Mouse (Mus musculus) heart, embryonic 13.5 days (tissue): Measurements from ENCODE around the gene Oxsr1. TPM values are rescaled to one million over a fixed set of nuclear protein-coding genes. Genes with fewer than 3 reads are reported as not detected.

ENCODE experiments used
- ATAC-seq: fragments of 200-750 bp; cut with Nextera tagmentation; 2 replicates; pipeline ENCODE4 v1.8.0; 2017; ENCODE audit warnings: moderate TSS enrichment; ENCODE audit not compliant: insufficient number of reproducible peaks, low FRiP score, low TSS enrichment; ENCODE audit errors: extremely low read depth
- H3K27ac ChIP-seq: fragments of 300-500 bp; sonication (generic); replicated peaks from 2 replicates; pipeline ENCODE4 v1.5.1; 2015; ENCODE audit warnings: moderate library complexity, mild to moderate bottlenecking, inconsistent platforms
- H3K27me3 ChIP-seq: fragments of 300-500 bp; sonication (generic); replicated peaks from 2 replicates; pipeline ENCODE4 v1.6.1; 2015; ENCODE audit warnings: mild to moderate bottlenecking, inconsistent platforms
- H3K36me3 ChIP-seq: fragments of 300-500 bp; sonication (generic); 2 replicates; pipeline ENCODE4 v1.6.1; 2015; ENCODE audit warnings: mild to moderate bottlenecking, inconsistent platforms
- H3K4me1 ChIP-seq: fragments of 300-500 bp; sonication (generic); 2 replicates; pipeline ENCODE4 v1.6.1; 2015; ENCODE audit warnings: inconsistent platforms
- H3K4me2 ChIP-seq: fragments of 300-500 bp; sonication (generic); 2 replicates; pipeline ENCODE4 v1.6.1; 2015; ENCODE audit warnings: inconsistent platforms, mild to moderate bottlenecking, moderate library complexity
- H3K4me3 ChIP-seq: fragments of 300-500 bp; sonication (generic); 2 replicates; pipeline ENCODE4 v1.5.1; 2015; ENCODE audit warnings: moderate library complexity, mild to moderate bottlenecking, inconsistent platforms
- H3K9ac ChIP-seq: fragments of 300-500 bp; sonication (generic); 2 replicates; pipeline ENCODE4 v1.6.1; 2015; ENCODE audit warnings: inconsistent platforms, mild to moderate bottlenecking, moderate library complexity
- H3K9me3 ChIP-seq: fragments of 300-500 bp; sonication (generic); 2 replicates; pipeline ENCODE4 v1.6.1; 2016; ENCODE audit warnings: inconsistent platforms
- WGBS: fragments of 180-500 bp; shearing (Covaris S2); methylation state at CpG from one replicate; pipeline ENCODE4 v1.1.7; 2015; ENCODE audit warnings: mixed read lengths; 5-methylcytosine and 5-hydroxymethylcytosine counted together
- polyA plus RNA-seq: library from polyadenylated mRNA; unstranded; fragments of >200 nt; fragmentation: Nextera tagmentation; extraction: Ambion mirVana; gene quantifications from 2 replicates; pipeline ENCODE4 v1.2.1, GENCODE M21; 2015

Gene Oxsr1
- polyA plus RNA-seq, 1 experiment from 2014 or later = 7.4 TPM

GRCm38 (mm10) chr9:119208998-119209397 is 113.2 kb downstream of the Oxsr1 start, which contains the start of gene Slc22a13:
Gene Slc22a13 (minus strand): TSS chr9:119209098.
- Histone ChIP-seq H3K27me3 (no peaks in the 10 kb centered on the region), H3K4me3 (no peak within 1 kb of the TSS), H3K4me1 (no peaks in the 10 kb centered on the region), H3K4me2 (no peak within 1 kb of the TSS), H3K9me3 (peaks cover 9% of the 10 kb centered on the region; the same call in 1 of the 2 replicates), H3K27ac (no peak within 1 kb of the TSS), H3K9ac (no peak within 1 kb of the TSS), H3K36me3 (no peaks in the 10 kb centered on the region)
- no peak for ATAC-seq
- 82% methylated on average over 4 of the region's 4 CpGs for WGBS

- 55% methylated on average over 4 of the region's 4 CpGs for WGBS
- no peak overlapping the region for H3K9ac ChIP-seq
- peaks cover 13% of the 10 kb centered on the region; the same call in 1 of the 2 replicates for H3K9me3 ChIP-seq
- no peak overlapping the region for H3K27ac ChIP-seq
- H3K36me3 ChIP-seq = no peaks in the 10 kb centered on the region
- no peak for ATAC-seq
- no peak overlapping the region for H3K4me3 ChIP-seq
- H3K4me1 ChIP-seq = no peaks in the 10 kb centered on the region
- no peaks in the 10 kb centered on the region for H3K27me3 ChIP-seq
- no peak overlapping the region for H3K4me2 ChIP-seq
Measured at GRCm38 (mm10) chr9:119207113-119207512, 115.1 kb downstream of the Oxsr1 start.

- H3K9ac ChIP-seq = no peak overlapping the region
- peaks cover 13% of the 10 kb centered on the region; the same call in 1 of the 2 replicates for H3K9me3 ChIP-seq
- H3K4me3 ChIP-seq = no peak overlapping the region
- no peaks in the 10 kb centered on the region for H3K27me3 ChIP-seq
- WGBS = 70% methylated on average over 2 of the region's 2 CpGs
- H3K4me2 ChIP-seq = no peak overlapping the region
- H3K27ac ChIP-seq = no peak overlapping the region
- H3K36me3 ChIP-seq = no peaks in the 10 kb centered on the region
- no peaks in the 10 kb centered on the region for H3K4me1 ChIP-seq
- ATAC-seq = no peak
Measured at GRCm38 (mm10) chr9:119206666-119207065, 115.6 kb downstream of the Oxsr1 start.

GRCm38 (mm10) chr9:119205756-119206155 is 116.5 kb downstream of the Oxsr1 start:
- no peak for ATAC-seq
- WGBS = 83% methylated on average over 5 of the region's 5 CpGs

GRCm38 (mm10) chr9:119203617-119204016 is 118.6 kb downstream of the Oxsr1 start:
- ATAC-seq = no peak
- WGBS = 90% methylated on average over 9 of the region's 9 CpGs
- Histone ChIP-seq H3K4me3 (no peak overlapping the region), H3K27me3 (no peaks in the 10 kb centered on the region), H3K9me3 (peaks cover 13% of the 10 kb centered on the region; the same call in 1 of the 2 replicates), H3K4me2 (no peak overlapping the region), H3K36me3 (no peaks in the 10 kb centered on the region), H3K27ac (no peak overlapping the region), H3K4me1 (no peaks in the 10 kb centered on the region), H3K9ac (no peak overlapping the region)

More at GRCm38 (mm10) chr9:119205756-119206155, 116.5 kb downstream of the Oxsr1 start:
- no peak overlapping the region for H3K4me3 ChIP-seq
- H3K9me3 ChIP-seq = peaks cover 13% of the 10 kb centered on the region; the same call in 1 of the 2 replicates
- no peaks in the 10 kb centered on the region for H3K4me1 ChIP-seq
- H3K27ac ChIP-seq = no peak overlapping the region
- no peak overlapping the region for H3K9ac ChIP-seq
- no peaks in the 10 kb centered on the region for H3K36me3 ChIP-seq
- no peak overlapping the region for H3K4me2 ChIP-seq
- no peaks in the 10 kb centered on the region for H3K27me3 ChIP-seq

- no peak for ATAC-seq
Measured at GRCm38 (mm10) chr9:119201653-119202052, 120.6 kb downstream of the Oxsr1 start.

GRCm38 (mm10) chr9:119199151-119199861 is 122.9 kb downstream of the Oxsr1 start:
- no peak for ATAC-seq
- 81% methylated on average over 10 of the region's 10 CpGs for WGBS
- H3K9ac ChIP-seq = no peak overlapping the region
- H3K27me3 ChIP-seq = no peaks in the 10 kb centered on the region
- no peak overlapping the region for H3K4me2 ChIP-seq
- H3K36me3 ChIP-seq = no peaks in the 10 kb centered on the region
- no peak overlapping the region for H3K4me3 ChIP-seq
- no peaks in the 10 kb centered on the region for H3K4me1 ChIP-seq
- peaks cover 7% of the 10 kb centered on the region; the same call in 1 of the 2 replicates for H3K9me3 ChIP-seq
- H3K27ac ChIP-seq = no peak overlapping the region

More at GRCm38 (mm10) chr9:119201653-119202052, 120.6 kb downstream of the Oxsr1 start:
- H3K4me1 ChIP-seq = no peaks in the 10 kb centered on the region
- no peaks in the 10 kb centered on the region for H3K27me3 ChIP-seq
- H3K4me2 ChIP-seq = no peak overlapping the region
- no peaks in the 10 kb centered on the region for H3K36me3 ChIP-seq
- WGBS = 74% methylated on average over 5 of the region's 5 CpGs
- no peak overlapping the region for H3K9ac ChIP-seq
- no peak overlapping the region for H3K27ac ChIP-seq
- H3K4me3 ChIP-seq = no peak overlapping the region
- peaks cover 13% of the 10 kb centered on the region; the same call in 1 of the 2 replicates for H3K9me3 ChIP-seq

GRCm38 (mm10) chr9:119192202-119192990 is 129.8 kb downstream of the Oxsr1 start:
- Histone ChIP-seq H3K9me3 (no peaks in the 10 kb centered on the region), H3K4me3 (no peak overlapping the region), H3K36me3 (no peaks in the 10 kb centered on the region), H3K4me1 (no peaks in the 10 kb centered on the region), H3K27me3 (0 out of 2 replicates have a peak, but pooled peaks cover 5% of the 10 kb centered on the region), H3K9ac (no peak overlapping the region), H3K27ac (no peak overlapping the region), H3K4me2 (no peak overlapping the region)
- whole genome bisulfite sequencing = 35% methylated on average over 11 of the region's 11 CpGs
- ATAC-seq = no peak

Other genes starting within 250 kb of the Oxsr1 start
- gene Plcd1, start 228.9 kb downstream of the Oxsr1 start, polyA plus RNA-seq = 15.8 and 16.5 TPM in 2 replicates
- 0.21 and 0.29 TPM in 2 replicates for gene Dlec1, start 219.9 kb downstream of the Oxsr1 start, polyA plus RNA-seq
- 0.47 TPM in 2 replicates for gene Acaa1b, start 165.3 kb downstream of the Oxsr1 start, polyA plus RNA-seq
- gene Gm47289, start 163.3 kb downstream of the Oxsr1 start, polyA plus RNA-seq = 0.05 TPM in 1 of 2 replicates, not detected in the other
- gene Slc22a13, start 113.3 kb downstream of the Oxsr1 start, polyA plus RNA-seq = not detected in 2 replicates
- gene Acaa1a, start 17.2 kb upstream of the Oxsr1 start, polyA plus RNA-seq = 79.7 and 88.5 TPM in 2 replicates
- 14.2 and 14.5 TPM in 2 replicates for gene Myd88, start 19.0 kb upstream of the Oxsr1 start, polyA plus RNA-seq
- 1.2 and 2.6 TPM in 2 replicates for gene Xylb, start 35.0 kb upstream of the Oxsr1 start, polyA plus RNA-seq
- gene Slc22a14, start 43.1 kb upstream of the Oxsr1 start, polyA plus RNA-seq = 0.10 TPM in 1 of 2 replicates, not detected in the other
- 13.2 and 17.2 TPM in 2 replicates for gene Acvr2b, start 79.7 kb upstream of the Oxsr1 start, polyA plus RNA-seq
- gene Exog, start 122.5 kb upstream of the Oxsr1 start, polyA plus RNA-seq = 11.8 and 12.4 TPM in 2 replicates